Mouse (Mus musculus) olfactory bulb, adult 2 months (tissue): ENCODE measurements around the gene Acap3.

ENCODE experiments used
- CTCF ChIP-seq: fragments of 200-500 bp; IDR thresholded peaks from 2 replicates; pipeline ENCODE4 v1.5.1; 2012; ENCODE audit warnings: low read depth, mild to moderate bottlenecking, low read length, moderate library complexity; ENCODE audit not compliant: insufficient read depth
- POLR2A ChIP-seq: fragments of 200-500 bp; IDR thresholded peaks from 2 replicates; pipeline ENCODE4 v1.6.1; 2012; ENCODE audit warnings: mild to moderate bottlenecking, low read depth, low read length, moderate library complexity; ENCODE audit not compliant: insufficient read depth

DNA sequence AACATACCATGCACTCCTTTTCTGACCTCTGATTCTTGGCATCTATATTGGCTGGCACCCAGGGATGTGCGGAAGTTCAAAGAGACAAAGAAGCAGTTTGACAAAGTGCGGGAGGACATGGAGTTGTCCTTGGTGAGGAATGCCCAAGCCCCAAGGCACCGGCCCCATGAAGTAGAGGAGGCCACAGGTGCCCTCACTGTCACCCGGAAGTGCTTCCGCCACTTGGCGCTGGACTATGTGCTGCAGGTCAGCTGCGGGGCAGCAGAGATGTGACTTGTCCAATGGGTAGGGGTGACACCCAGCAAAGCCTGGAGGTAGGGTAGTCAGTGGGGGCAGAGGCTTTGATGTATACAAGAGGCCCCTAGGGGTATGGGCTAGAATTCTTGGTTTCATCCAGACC is 7.7 kb downstream of the Acap3 start:
- no peak for TF ChIP-seq POLR2A
- TF ChIP-seq CTCF, result no peak
